Mouse (Mus musculus) midbrain, postnatal 0 days (tissue): ENCODE data around the gene 1700067K01Rik. TPM values are rescaled to one million over a fixed set of nuclear protein-coding genes. Genes with fewer than 3 reads are reported as not detected.
A peak's percentile ranks its signal among the peaks of the same experiment; 100 is the strongest.

Experiments used
- ATAC-seq: fragments of 200-750 bp; cut with Nextera tagmentation; 2 replicates; pipeline ENCODE4 v1.8.0; 2017; ENCODE audit warnings: moderate number of reproducible peaks, mild to moderate bottlenecking, moderate TSS enrichment, moderate library complexity; ENCODE audit not compliant: low FRiP score
- DNase-seq: peaks from one replicate; pipeline ENCODE4 v3.0.0-alpha.2; 2015; ENCODE audit warnings: low spot score
- H3K27ac ChIP-seq: fragments of 300-500 bp; sonication (generic); 2 replicates; pipeline ENCODE4 v1.5.1; 2014; ENCODE audit warnings: low read depth, mild to moderate bottlenecking, low read length, mixed read lengths
- H3K27me3 ChIP-seq: fragments of 300-500 bp; sonication (generic); 2 replicates; pipeline ENCODE4 v1.6.1; 2014; ENCODE audit warnings: low read length, control low read depth, mixed read lengths; ENCODE audit not compliant: insufficient read depth
- H3K36me3 ChIP-seq: fragments of 300-500 bp; sonication (generic); 2 replicates; pipeline ENCODE4 v1.6.1; 2014; ENCODE audit warnings: low read length, control low read depth, mixed read lengths; ENCODE audit not compliant: insufficient read depth
- H3K4me1 ChIP-seq: fragments of 300-500 bp; sonication (generic); 2 replicates; pipeline ENCODE4 v1.6.1; 2014; ENCODE audit warnings: mild to moderate bottlenecking, control low read depth, antibody characterized with exemption, low read length, mixed read lengths; ENCODE audit not compliant: insufficient read depth
- H3K4me2 ChIP-seq: fragments of 300-500 bp; sonication (generic); 2 replicates; pipeline ENCODE4 v1.6.1; 2014; ENCODE audit warnings: low read depth, mild to moderate bottlenecking, low read length, mixed read lengths; ENCODE audit not compliant: poor library complexity, severe bottlenecking
- H3K4me3 ChIP-seq: fragments of 300-500 bp; sonication (generic); 2 replicates; pipeline ENCODE4 v1.5.1; 2014; ENCODE audit warnings: low read depth, mild to moderate bottlenecking, low read length, moderate library complexity
- H3K9ac ChIP-seq: fragments of 300-500 bp; sonication (generic); replicated peaks from 2 replicates; pipeline ENCODE4 v1.6.1; 2014; ENCODE audit warnings: mild to moderate bottlenecking, low read length, moderate library complexity, mixed read lengths; ENCODE audit not compliant: poor library complexity, severe bottlenecking
- H3K9me3 ChIP-seq: fragments of 300-500 bp; sonication (generic); 2 replicates; pipeline ENCODE4 v1.6.1; 2016; ENCODE audit warnings: low read length, control low read depth
- CTCF ChIP-seq: IDR thresholded peaks from 2 replicates; pipeline ENCODE4 v1.5.1; 2016; ENCODE audit warnings: antibody characterized with exemption, mild to moderate bottlenecking
- WGBS: fragments of 180-500 bp; shearing (Covaris S2); extraction: QIAGEN DNeasy Blood & Tissue Kit; methylation state at CpG from one replicate; pipeline ENCODE4 v1.1.7; 2014; 5-methylcytosine and 5-hydroxymethylcytosine counted together
- polyA plus RNA-seq: library from polyadenylated mRNA; unstranded; fragments of >200 nt; fragmentation: Nextera tagmentation; extraction: Ambion mirVana; gene quantifications from 2 replicates; pipeline ENCODE4 v1.2.1, GENCODE M21; 2015
- total RNA-seq: library from RNA; depleted of rRNA; stranded (reverse); fragments of >200 nt; gene quantifications from 2 replicates; pipeline ENCODE4 v1.2.3, GENCODE M21; 2014

Gene 1700067K01Rik
- total and polyA plus RNA-seq, 2 experiments from 2014 or later: 0.58 to 1.2 TPM

DNA sequence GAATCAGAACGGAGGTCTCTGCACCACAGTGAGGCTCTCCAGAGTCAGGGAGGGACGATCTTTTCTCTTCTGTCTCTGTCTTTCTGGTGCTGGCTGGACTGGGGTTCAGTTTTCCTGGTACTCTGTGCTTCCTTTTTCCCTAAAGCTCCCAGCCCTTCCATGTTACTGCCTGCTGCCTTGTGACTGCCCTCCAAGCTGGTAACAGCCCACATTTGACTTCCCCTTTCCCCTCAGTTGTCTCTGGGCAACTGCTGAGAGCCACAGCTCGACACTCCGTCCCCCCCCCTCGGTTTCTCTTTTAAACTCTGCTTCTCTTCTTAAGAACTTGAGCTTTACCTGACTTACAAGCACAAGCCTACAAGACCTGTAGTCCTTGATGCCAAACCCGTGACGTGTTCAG lies 12.1 kb upstream of the 1700067K01Rik start:
- ATAC-seq (no peak), DNase-seq (no peak)
- Histone ChIP-seq H3K4me2 (no peak overlapping the region), H3K27ac (no peak overlapping the region), H3K9me3 (no peaks in the 10 kb centered on the region), H3K4me3 (no peak overlapping the region), H3K27me3 (no peaks in the 10 kb centered on the region), H3K4me1 (no peaks in the 10 kb centered on the region), H3K36me3 (peaks cover 58% of the 10 kb centered on the region), H3K9ac (no peak overlapping the region)
- WGBS: 91% methylated on average over 7 of the region's 7 CpGs
- no peak for TF ChIP-seq CTCF

DNA sequence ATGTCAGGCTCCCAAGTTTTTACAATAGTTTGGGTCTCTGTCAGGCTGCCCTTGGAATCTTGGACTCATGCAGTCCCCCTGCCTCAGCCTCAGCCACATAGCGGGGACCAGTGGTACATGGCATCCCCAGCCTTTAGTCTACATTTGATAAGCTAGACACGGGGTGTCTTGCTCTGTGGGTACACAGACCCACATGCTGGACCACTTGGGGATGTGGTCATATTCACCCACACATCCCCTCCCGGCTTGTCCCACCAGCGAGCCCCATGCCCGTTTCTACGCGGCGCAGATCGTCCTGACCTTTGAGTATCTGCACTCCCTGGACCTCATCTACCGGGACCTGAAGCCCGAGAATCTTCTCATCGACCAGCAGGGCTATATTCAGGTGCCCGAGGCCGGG lies 11.1 kb upstream of the 1700067K01Rik start:
- H3K4me2 ChIP-seq: no peak overlapping the region
- H3K36me3 ChIP-seq: peaks cover 53% of the 10 kb centered on the region
- DNase-seq (no peak), ATAC-seq (peak; percentile 55; the same call in 1 of the 2 replicates)
- H3K27me3 ChIP-seq: no peaks in the 10 kb centered on the region
- H3K9ac ChIP-seq: no peak overlapping the region
- no peaks in the 10 kb centered on the region for H3K4me1 ChIP-seq
- no peak overlapping the region for H3K27ac ChIP-seq
- TF ChIP-seq CTCF: no peak
- 95% methylated on average over 14 of the region's 14 CpGs for whole genome bisulfite sequencing
- no peak overlapping the region for H3K4me3 ChIP-seq
- H3K9me3 ChIP-seq: no peaks in the 10 kb centered on the region

DNA sequence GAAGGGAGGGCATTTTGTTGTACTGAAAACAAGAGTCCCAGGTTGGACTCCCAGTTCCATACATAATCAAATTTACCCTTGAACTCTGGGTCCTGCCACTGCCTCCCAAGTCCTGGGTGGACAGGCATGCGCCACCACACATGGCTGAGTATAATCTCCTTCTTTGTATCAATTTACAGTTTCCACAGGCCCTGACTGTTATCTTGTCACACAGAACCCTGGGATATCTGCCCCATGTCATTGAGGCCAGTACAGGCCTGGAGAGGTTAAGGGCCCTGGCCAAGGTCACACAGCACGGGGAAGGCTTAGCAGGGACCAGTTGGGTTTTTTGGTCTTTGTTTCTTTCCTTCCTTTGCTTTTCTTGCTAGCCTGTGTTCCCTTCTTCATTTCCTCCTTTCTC lies 8.8 kb upstream of the 1700067K01Rik start:
- Histone ChIP-seq H3K27ac (no peak overlapping the region), H3K36me3 (peaks cover 36% of the 10 kb centered on the region), H3K4me2 (no peak overlapping the region), H3K4me1 (no peaks in the 10 kb centered on the region), H3K9ac (no peak overlapping the region), H3K9me3 (no peaks in the 10 kb centered on the region), H3K27me3 (no peaks in the 10 kb centered on the region), H3K4me3 (no peak overlapping the region)
- 96% methylated on average over 2 of the region's 2 CpGs for WGBS
- DNase-seq: no peak
- no peak for ATAC-seq
- no peak for TF ChIP-seq CTCF

GRCm38 (mm10) chr8:83994030-83994429 lies 7.3 kb upstream of the 1700067K01Rik start:
- WGBS: 91% methylated on average over 3 of the region's 3 CpGs
- H3K9me3 ChIP-seq: no peaks in the 10 kb centered on the region
- no peak for TF ChIP-seq CTCF
- H3K4me3 ChIP-seq: no peak overlapping the region
- H3K4me1 ChIP-seq: peaks cover 3% of the 10 kb centered on the region; the same call in 1 of the 2 replicates
- H3K36me3 ChIP-seq: peaks cover 28% of the 10 kb centered on the region
- no peaks in the 10 kb centered on the region for H3K27me3 ChIP-seq
- DNase-seq (no peak), ATAC-seq (no peak)
- no peak overlapping the region for H3K27ac ChIP-seq
- H3K9ac ChIP-seq: no peak overlapping the region
- no peak overlapping the region for H3K4me2 ChIP-seq

DNA sequence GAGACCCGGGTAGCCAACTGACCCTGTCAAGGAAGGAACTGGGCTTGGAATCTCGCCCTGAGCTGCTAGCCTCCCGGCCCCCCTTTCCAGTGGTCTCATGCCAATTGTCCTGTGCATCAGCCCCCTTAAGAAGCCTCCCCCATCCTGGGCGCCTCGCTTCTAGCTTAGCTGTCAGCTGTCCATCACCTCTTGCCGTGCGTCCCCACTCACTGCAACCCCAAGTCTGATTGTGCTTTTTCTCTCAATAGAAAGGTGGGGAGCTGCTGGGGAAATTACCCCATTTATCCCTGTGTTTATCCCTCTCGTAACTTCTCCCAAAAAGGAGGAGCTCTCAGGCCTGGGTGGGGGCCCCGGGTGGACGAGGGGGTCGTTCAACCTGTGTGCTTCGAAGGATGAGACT lies 5.3 kb upstream of the 1700067K01Rik start:
- no peak overlapping the region for H3K27ac ChIP-seq
- H3K9ac ChIP-seq: no peak overlapping the region
- TF ChIP-seq CTCF: no peak
- peak overlapping the region; percentile 73 for H3K4me3 ChIP-seq
- H3K4me2 ChIP-seq: peak overlapping the region; percentile 92; the same call in 1 of the 2 replicates
- peaks cover 5% of the 10 kb centered on the region; the same call in 1 of the 2 replicates for H3K4me1 ChIP-seq
- peaks cover 16% of the 10 kb centered on the region for H3K36me3 ChIP-seq
- H3K9me3 ChIP-seq: no peaks in the 10 kb centered on the region
- no peaks in the 10 kb centered on the region for H3K27me3 ChIP-seq
- ATAC-seq: no peak
- WGBS: 13% methylated on average over 12 of the region's 12 CpGs
- no peak for DNase-seq

GRCm38 (mm10) chr8:83996567-83997505 lies 4.5 kb upstream of the 1700067K01Rik start:
- peaks cover 8% of the 10 kb centered on the region for H3K36me3 ChIP-seq
- peak overlapping the region; percentile 92 for H3K4me2 ChIP-seq
- H3K27me3 ChIP-seq: no peaks in the 10 kb centered on the region
- peak overlapping the region; percentile 79 for H3K9ac ChIP-seq
- ATAC-seq (peak; percentile 71), DNase-seq (peak; percentile 86)
- H3K4me1 ChIP-seq: peaks cover 5% of the 10 kb centered on the region; the same call in 1 of the 2 replicates
- TF ChIP-seq CTCF: no peak
- H3K9me3 ChIP-seq: no peaks in the 10 kb centered on the region
- WGBS: under 1% methylated on average over 32 of the region's 103 CpGs
- peak overlapping the region; percentile 73 for H3K4me3 ChIP-seq
- H3K27ac ChIP-seq: peak overlapping the region; percentile 87
